Mouse (Mus musculus) kidney, postnatal 14 days (tissue): ENCODE data around the gene Dcbld1.
"Not testable (repeated sequence)": the region's sequence is repeated elsewhere in the genome, so short reads cannot be mapped to it uniquely, and the experiment has no call there.

Experiments used
- DNase-seq: peaks from one replicate; pipeline ENCODE4 v3.0.0; 2022; ENCODE audit warnings: mixed read lengths

Dcbld1 gene

GRCm38 (mm10) chr10:52264162-52264561 lies 30.7 kb downstream of the Dcbld1 start:
- DNase-seq: peak; percentile 44

DNA sequence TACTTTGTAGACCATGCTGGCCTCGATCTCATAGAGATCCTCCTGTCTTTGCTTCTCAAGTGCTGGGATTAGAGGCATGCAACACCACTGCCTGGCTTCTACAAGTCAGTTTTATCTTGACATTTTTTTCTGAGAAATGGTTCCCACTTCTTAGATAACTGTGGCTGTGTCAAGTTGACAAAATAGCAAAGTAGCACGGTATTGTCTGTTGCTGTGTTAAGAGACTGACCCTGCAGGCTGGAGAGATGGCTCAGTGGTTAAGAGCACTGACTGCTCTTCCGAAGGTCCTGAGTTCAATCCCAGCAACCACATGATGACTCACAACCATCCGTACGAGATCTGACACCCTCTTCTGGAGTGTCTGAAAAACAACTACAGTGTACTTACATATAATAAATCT lies 35.5 kb downstream of the Dcbld1 start:
- no peak for DNase-seq

DNA sequence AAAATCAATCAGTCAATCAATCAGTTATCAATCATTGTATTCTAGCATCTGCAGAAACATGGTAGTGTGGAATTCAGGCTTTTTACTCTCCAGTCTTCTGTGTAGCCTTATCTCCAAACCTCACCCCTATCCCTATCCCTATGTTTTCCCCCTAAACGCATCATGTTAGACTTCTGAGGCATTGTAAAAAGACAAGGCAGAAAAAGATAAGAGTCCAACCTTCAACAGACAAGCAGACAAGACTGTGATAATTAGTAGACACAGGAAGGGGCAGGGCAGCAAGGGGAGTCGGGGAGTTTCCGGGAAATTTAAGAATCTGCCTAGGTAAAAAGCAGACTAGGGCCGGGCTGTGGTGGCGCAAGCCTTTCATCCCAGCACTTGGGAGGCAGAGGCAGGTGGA lies 38.0 kb downstream of the Dcbld1 start:
- DNase-seq: no peak

GRCm38 (mm10) chr10:52273012-52273411 lies 39.6 kb downstream of the Dcbld1 start:
- no peak for DNase-seq

DNA sequence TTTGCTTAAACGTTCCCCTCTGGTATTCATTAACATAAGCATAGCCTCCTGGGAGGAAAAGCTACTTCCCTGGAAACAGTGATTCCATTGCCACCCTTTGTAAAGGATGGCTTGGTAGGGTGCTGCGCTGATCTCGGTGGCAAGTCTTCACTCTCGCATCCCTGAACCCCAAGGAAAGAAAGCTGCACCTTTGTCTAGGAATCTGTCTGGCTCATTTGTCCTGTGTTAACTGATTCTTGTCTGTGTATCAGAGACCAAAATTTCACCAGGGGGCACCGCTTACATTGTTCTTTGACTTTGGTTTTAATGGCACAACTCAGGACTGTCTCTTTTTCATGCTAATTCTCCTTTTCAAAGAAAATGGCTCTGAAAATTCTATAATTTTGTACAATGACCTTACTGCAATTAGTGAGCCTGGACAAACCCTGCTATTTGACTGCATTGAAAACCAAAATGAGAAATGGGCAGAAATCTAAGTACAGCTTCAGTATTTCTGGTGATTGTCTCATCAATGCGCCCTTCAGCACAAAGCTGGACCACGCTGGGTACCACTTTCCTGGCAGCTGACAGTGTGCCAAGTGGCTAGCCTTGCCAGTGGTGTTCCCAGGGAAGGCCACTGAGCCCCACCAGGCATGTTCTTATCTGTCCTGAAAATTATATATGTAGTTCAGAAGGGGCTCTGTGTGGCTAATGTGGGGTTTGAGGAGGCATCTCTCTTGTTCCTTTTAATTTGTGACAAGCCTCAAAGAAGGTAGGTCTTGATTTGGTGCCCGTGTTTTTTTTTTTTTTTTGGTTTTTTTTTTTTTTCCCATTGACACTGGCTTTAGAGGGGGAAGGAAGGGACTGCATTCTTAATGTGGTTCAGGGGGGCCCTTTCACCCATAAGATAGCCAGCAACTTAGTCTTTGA lies 40.8 kb downstream of the Dcbld1 start:
- no peak for DNase-seq

DNA sequence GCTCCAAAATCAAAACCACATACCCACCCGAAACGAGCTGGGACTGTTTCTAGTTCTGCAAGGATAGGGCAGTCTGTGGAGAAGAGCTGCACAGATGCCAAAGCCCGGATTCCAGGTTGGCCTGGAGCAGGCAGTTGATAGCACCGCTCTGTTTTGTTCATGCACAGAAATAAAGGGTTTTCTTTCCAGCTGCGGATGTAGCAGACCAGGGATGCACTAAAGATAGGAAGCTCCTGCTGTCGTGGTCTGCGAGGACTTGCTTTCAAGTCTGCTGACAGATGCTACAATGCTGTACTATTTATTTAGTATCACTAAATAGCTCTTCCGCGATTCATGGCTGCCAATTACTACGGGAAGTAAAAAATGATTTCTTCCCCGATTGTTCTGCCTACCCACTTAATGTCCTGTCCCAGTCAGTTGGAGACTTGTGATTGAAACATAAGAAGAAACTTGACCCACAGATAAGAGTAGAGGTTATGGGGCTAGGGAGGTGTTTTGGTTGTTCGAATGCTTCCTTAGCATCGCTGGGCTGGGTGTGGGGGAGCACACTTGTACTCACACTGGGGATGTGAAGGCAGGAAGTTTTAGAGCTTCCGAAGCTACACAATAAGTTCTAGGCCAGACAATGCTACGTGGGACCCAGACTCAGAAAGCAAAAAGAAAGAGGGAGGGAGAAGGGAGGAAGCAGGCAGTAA lies 41.6 kb downstream of the Dcbld1 start:
- peak; percentile 45 for DNase-seq

DNA sequence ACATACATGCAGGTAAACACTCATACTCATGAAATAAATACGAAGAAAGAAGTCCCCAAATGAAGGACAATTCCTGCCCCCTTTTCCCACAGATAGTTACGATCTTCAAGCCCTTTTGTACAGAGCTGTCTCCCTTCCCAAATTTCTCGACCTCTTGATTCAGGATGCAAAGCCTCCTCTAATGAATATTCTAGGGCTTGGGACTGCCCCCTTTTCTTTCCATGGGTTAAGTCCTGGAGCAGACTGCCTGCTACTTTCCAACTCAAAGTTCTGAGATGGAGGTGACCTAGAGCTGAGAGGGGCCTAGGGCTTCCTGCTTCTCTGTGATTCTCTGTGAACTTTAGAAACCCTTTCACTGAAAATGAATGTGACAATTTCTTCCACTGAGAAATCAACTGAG lies 43.2 kb downstream of the Dcbld1 start:
- no peak for DNase-seq

DNA sequence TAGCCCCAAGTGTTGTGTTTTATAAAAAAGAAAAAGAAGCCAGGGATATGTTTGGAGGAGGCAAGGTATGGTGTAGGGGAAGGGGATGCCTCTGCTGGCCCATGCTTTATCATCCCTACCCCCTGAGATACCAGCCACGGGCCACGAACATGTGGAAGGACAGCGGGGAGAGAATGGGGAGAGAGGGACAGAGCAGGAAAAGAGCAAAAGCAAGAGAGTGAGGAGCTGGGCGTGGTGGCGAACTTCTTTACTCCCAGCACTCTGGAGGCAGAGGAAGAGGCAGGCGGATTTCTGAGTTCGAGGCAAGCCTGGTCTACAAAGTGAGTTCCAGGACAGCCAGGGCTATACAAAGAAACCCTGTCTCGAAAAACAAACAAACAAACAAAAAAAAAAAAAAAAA lies 44.1 kb downstream of the Dcbld1 start:
- not testable (repeated sequence) for DNase-seq

GRCm38 (mm10) chr10:52278011-52278434 lies 44.6 kb downstream of the Dcbld1 start:
- peak; percentile 78 for DNase-seq

GRCm38 (mm10) chr10:52278866-52279265 lies 45.4 kb downstream of the Dcbld1 start:
- no peak for DNase-seq

- DNase-seq: no peak
Observed at GRCm38 (mm10) chr10:52279876-52280275, 46.5 kb downstream of the Dcbld1 start.

- no peak for DNase-seq
Observed at GRCm38 (mm10) chr10:52280623-52281022, 47.2 kb downstream of the Dcbld1 start.

GRCm38 (mm10) chr10:52281337-52281736 lies 47.9 kb downstream of the Dcbld1 start:
- no peak for DNase-seq

GRCm38 (mm10) chr10:52284578-52284977 lies 51.2 kb downstream of the Dcbld1 start:
- DNase-seq: no peak

DNA sequence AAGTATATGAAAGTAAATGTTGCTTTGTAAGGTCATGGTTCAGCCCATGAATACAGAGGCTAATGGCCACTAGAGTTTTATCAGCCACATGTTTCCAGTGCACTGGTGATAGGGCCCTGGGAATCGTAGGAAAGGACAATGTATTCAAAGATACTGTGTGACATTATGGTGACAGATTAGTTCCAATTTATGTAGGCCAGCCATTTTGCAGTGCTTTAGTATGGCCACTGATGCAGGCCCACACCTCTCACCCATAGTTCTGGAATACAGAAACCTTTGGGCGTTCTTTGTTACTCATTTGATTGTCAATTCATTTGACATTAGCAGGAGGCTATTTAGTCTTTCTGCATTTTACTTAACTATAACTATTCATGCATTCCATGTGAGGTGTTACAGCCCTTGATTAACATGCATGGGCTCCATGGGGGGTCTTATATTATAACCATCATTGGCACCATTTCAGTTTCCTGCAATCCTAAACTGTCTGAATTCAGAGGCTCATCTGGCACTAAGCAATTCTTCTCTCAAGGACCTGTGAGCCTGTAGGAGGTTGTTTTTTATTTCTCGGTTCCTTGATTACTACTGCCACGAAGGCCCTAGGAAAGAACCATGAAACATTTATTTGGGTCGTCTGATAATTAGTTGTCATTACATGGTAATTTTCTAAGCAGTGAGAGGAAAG lies 54.6 kb downstream of the Dcbld1 start:
- DNase-seq: no peak

DNA sequence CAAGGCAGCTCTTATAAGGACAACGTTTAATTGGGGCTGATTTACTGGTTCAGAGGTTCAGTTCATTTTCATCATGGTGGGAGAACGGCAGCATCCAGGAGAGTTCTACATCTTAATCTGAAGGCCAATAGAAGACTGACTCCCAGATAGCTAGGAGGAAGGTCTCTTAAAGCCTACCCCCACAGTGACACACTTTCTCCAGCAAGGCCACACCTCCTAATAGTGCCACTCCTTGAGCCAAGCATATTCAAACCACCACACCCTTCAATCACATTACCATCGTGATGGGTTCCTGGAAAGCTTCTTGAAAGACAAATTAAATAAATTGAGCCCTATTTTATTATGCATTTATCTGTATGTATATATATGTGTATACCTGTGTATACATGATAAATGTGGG lies 55.8 kb downstream of the Dcbld1 start:
- DNase-seq: no peak

DNA sequence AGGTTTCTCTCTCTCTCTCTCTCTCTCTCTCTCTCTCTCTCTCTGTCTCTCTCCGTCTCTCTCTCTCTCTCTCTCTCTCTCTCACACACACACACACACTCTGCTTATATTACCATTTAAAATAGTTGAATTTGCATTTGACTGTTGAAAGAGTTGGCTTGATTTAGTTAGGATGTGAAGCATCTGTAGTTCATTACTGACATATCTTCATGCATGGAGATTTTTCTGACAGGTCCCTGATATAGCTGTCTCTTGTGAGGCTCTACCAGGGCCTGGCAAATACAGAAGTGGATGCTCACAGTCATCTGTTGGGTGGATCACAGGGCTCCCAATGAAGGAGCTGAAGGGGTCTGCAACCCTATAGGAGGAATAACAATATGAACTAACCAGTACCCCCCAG lies 59.0 kb downstream of the Dcbld1 start:
- not testable (repeated sequence) for DNase-seq

DNA sequence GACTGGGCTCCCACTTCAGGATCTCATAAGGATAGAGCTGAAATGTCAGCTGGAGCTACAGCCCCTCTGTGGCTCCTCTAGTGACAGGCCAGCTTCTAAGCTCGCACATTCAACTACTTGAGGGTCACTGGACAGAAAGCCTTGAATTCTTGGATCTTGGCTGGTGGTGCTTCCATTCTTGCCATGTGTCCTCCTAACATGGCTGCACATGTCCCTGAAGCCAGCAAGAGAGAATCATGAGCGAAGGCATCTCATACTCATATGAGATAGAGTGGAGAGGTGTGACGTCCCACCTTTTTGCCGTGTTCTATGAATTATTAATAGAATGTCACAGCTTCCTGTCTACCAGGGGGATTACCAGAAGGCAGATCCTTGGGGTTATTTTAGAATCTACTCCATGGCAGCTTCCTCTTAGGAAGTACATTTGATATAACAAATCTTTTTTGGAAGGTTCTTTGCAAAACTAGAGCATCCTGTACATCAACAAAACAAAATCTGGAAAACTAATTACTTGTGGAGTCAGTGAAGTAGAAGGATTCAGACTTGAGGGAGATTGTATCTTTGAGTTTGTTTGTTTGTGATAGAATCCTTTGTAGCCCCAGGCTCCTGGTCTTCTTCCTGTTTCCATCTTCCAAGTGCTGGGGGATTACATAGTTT lies 60.6 kb downstream of the Dcbld1 start:
- DNase-seq: no peak

GRCm38 (mm10) chr10:52295934-52296333 lies 62.5 kb downstream of the Dcbld1 start:
- DNase-seq: no peak

DNA sequence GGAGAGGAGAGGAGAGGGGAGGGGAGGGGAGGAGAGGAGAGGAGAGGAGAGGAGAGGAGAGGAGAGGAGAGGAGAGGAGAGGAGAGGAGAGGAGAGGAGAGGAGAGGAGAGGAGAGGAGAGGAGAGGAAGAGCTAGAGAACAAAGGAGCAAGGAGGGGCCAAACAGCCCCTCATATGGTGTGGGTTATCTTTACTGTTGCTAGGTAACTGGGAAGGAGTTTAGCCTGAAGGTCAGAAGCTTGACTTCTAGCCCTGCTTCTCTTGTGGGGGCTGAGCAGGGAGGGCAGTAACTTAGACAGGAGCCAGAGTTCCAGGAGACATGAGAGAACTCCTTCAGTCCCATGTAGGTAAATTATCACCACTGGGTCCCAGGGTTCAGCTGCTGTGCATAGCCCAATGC lies 65.1 kb downstream of the Dcbld1 start:
- not testable (repeated sequence) for DNase-seq

DNA sequence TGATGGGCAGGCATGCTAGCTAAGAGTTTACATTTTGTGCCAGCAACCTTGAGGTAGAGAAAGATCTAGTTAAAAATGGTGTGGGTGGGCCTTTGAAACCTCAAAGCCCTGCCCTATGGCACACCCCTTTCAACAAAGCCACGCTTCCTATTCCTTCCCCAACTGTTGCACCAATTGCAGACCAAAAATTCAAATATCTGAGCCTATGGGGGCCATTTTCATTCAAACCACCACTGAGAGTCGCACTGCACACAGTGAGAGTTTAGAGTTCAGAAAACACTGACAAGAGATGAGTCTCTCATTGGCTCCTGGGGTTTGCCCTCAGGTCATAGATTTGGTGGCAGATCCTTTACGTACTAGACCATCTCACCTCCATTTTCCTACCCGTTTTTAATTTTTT lies 68.3 kb downstream of the Dcbld1 start:
- no peak for DNase-seq

DNA sequence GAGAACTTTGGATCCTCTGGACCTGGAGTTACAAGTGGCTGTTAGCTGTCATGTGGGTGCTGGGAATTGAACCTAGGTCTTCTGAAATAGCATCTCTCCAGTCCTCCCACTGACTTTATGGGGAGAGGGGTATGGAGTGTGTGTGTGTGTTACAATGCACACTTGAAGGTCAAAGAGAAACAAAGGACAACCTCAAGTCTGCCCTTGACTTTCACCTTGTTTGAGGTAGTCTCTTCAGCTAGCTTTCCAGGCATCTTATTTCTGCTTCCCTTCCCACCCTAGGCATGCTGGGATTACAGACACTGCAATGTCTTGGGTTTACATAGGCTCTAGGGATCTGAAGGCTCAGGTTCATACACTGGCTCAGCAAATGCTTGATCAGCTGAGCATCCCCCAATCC lies 68.9 kb downstream of the Dcbld1 start:
- DNase-seq: no peak

DNA sequence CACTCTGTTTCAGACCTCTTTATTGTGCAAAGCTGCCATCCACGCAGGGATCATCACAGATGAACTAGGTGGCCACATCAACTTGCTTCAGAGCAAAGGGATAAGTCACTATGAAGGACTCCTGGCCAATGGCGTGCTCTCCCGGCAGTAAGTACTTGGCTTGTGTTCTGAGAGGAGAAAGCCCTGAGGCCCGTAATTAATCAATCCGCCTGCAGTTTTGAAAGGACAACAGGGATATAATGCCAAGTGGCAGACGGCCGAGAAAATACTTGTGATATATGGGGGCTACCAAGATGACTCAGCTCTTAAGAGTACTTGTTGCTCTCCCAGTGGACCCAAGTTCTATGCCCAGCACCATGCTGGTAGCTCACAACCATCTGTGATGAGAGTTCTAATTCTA lies 71.2 kb downstream of the Dcbld1 start:
- DNase-seq: peak; percentile 28
